Mouse (Mus musculus) heart, embryonic 11.5 days (tissue): Measurements from ENCODE around the gene Acp7. TPM values are rescaled to one million over a fixed set of nuclear protein-coding genes. Genes with fewer than 3 reads are reported as not detected.

Experiments
- ATAC-seq: fragments of 200-750 bp; cut with Nextera tagmentation; replicated peaks from 2 replicates; pipeline ENCODE4 v1.8.0; 2017; ENCODE audit warnings: moderate library complexity; ENCODE audit not compliant: insufficient number of reproducible peaks, low FRiP score, low TSS enrichment
- H3K27ac ChIP-seq: fragments of 300-500 bp; sonication (generic); 2 replicates; pipeline ENCODE4 v1.5.1; 2014; ENCODE audit warnings: mild to moderate bottlenecking, low read depth, low read length
- H3K27me3 ChIP-seq: fragments of 300-500 bp; sonication (generic); 2 replicates; pipeline ENCODE4 v1.6.1; 2014; ENCODE audit warnings: mild to moderate bottlenecking, low read length, mixed read lengths; ENCODE audit not compliant: control insufficient read depth, insufficient read depth
- H3K36me3 ChIP-seq: fragments of 300-500 bp; sonication (generic); 2 replicates; pipeline ENCODE4 v1.6.1; 2014; ENCODE audit warnings: mild to moderate bottlenecking, low read length, moderate library complexity, mixed read lengths; ENCODE audit not compliant: control insufficient read depth, insufficient read depth
- H3K4me1 ChIP-seq: fragments of 300-500 bp; sonication (generic); 2 replicates; pipeline ENCODE4 v1.6.1; 2014; ENCODE audit warnings: low read length; ENCODE audit not compliant: control insufficient read depth, insufficient read depth
- H3K4me2 ChIP-seq: fragments of 300-500 bp; sonication (generic); 2 replicates; pipeline ENCODE4 v1.6.1; 2014; ENCODE audit warnings: mild to moderate bottlenecking, moderate library complexity
- H3K4me3 ChIP-seq: fragments of 300-500 bp; sonication (generic); 2 replicates; pipeline ENCODE4 v1.5.1; 2014; ENCODE audit warnings: low read depth, low read length
- H3K9ac ChIP-seq: fragments of 300-500 bp; sonication (generic); 2 replicates; pipeline ENCODE4 v1.6.1; 2014; ENCODE audit warnings: mild to moderate bottlenecking, low read depth, low read length, moderate library complexity
- H3K9me3 ChIP-seq: fragments of 300-500 bp; sonication (generic); replicated peaks from 2 replicates; pipeline ENCODE4 v1.6.1; 2016; ENCODE audit warnings: low read length; ENCODE audit not compliant: control insufficient read depth
- WGBS: fragments of 180-500 bp; shearing (Covaris S2); extraction: QIAGEN DNeasy Blood & Tissue Kit; methylation state at CpG from one replicate; pipeline ENCODE4 v1.1.7; 2014; ENCODE audit not compliant: insufficient replicate concordance; 5-methylcytosine and 5-hydroxymethylcytosine counted together
- polyA plus RNA-seq: library from polyadenylated mRNA; unstranded; fragments of >200 nt; fragmentation: Nextera tagmentation; extraction: Ambion mirVana; gene quantifications from 2 replicates; pipeline ENCODE4 v1.2.1, GENCODE M21; 2014

Acp7 gene
- polyA plus RNA-seq, 1 experiment from 2014 or later: not detected

DNA sequence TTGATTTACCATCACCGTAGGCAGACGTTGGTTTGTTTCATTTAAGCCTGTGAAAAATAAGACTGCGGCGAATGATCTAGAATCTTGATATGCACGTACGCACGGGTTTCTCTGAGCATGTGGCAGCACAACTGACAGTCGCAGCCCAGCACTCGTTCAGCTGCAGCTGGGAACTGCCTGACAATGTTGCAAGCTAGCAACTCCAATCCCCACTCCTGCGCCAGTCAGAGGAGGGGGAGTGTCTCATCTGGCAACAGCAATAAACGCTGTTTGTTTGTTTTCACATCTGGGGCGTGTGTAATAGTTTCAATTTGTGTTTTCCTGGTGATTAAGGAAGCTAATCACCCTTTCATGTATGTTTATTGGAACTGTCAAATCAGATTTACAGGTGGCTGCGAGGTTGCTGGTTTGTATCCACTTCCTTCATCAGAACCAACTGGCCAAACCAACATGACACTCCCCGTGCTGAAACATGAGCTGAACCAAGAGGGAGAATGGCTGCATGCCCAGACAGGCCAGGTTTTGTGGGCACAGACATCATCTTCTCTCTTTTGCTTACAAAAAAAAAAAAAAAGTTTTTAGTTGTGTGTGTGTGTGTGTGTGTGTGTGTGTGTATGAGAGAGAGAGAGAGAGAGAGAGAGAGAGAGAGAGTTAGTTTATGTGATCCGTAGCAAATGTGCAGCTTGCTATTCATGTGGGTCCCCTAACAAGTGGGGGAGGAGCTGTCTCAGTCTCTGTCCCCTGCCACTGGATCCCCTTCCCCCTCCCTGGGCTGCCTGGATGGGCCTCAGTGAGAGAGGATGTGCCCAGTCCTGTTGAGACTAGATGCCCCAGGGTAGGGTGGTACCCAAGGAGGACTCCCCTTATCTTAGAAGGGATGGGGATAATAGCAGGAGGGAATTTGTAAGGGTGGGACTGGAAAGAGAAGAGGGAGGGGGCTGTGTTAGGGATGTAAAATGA, 34.8 kb upstream of the Acp7 start:
- 24% methylated on average over 15 of the region's 15 CpGs for WGBS
- no peak for ATAC-seq
- no peak overlapping the region for H3K9ac ChIP-seq
- no peaks in the 10 kb centered on the region for H3K36me3 ChIP-seq
- H3K4me3 ChIP-seq: no peak overlapping the region
- peak overlapping the region; percentile 29 for H3K4me2 ChIP-seq
- no peak overlapping the region for H3K27ac ChIP-seq
- H3K4me1 ChIP-seq: no peaks in the 10 kb centered on the region
- H3K27me3 ChIP-seq: no peaks in the 10 kb centered on the region
- H3K9me3 ChIP-seq: 0 out of 2 replicates have a peak, but pooled peaks cover 2% of the 10 kb centered on the region

DNA sequence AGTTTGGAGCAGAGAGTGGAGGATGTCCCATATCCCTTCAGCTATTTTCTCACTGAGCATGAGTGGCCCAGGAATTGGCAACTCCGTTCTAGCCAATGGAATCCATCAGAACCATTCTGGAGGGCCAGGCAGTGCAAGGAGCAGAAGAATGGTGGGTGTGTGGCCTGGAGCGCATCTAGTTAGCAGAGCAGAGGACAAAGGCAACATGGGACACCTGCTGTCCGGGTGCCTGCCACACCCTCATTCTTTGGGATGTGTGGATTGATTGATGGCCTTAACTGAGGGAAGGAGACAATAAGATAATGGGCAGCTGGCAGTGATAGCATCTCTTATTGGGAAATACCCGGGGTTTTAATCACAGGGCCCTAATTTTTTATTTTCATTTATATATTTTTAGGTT, 25.3 kb upstream of the Acp7 start:
- Histone ChIP-seq H3K27me3 (no peaks in the 10 kb centered on the region), H3K4me3 (no peak overlapping the region), H3K27ac (no peak overlapping the region), H3K9ac (no peak overlapping the region), H3K36me3 (no peaks in the 10 kb centered on the region), H3K4me1 (no peaks in the 10 kb centered on the region), H3K4me2 (no peak overlapping the region), H3K9me3 (0 out of 2 replicates have a peak, but pooled peaks cover under 1% of the 10 kb centered on the region)
- ATAC-seq: no peak
- WGBS: 60% methylated on average over 4 of the region's 4 CpGs

DNA sequence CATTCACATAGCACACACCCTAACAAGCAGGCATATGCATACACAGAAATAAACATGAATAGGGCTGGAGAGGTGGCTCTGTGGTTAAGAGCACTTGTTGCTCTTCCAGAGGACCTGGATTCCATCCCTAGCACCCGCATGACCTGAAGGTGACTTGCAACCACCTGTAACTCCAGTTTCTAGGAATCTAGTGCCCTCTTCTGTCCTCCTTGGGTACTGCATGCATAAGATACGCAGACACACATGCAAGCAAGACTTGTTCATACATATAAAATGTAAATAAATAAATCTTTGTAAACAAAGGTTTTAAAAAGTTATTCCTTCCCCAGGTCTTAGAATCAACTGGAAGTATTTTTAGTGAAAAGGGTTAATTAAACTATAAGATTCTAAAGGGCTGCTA, 20.0 kb upstream of the Acp7 start:
- Histone ChIP-seq H3K9ac (no peak overlapping the region), H3K4me3 (no peak overlapping the region), H3K9me3 (no peaks in the 10 kb centered on the region), H3K27me3 (no peaks in the 10 kb centered on the region), H3K27ac (no peak overlapping the region), H3K36me3 (no peaks in the 10 kb centered on the region), H3K4me1 (no peaks in the 10 kb centered on the region), H3K4me2 (no peak overlapping the region)
- 82% methylated on average over 2 of the region's 2 CpGs for whole genome bisulfite sequencing
- no peak for ATAC-seq

DNA sequence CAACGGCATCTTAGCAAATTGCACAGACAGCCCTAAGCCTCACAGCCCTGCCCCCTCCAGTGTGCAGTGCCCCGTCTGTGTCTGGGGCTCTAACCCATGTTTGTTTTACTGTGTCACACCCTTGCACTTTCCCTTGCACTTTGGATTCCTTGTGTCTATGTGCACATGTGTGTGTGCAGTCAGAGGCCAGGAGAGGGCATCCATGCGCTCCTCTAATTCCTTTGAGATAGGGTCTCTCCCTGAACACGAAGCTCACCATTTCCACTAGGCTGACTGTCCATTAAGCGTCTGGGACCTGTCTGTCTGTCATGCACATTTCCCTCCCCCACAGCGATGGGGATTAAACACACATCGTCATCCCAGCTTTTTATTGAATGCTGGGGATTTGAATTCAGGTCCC, 15.9 kb upstream of the Acp7 start:
- Histone ChIP-seq H3K4me2 (no peak overlapping the region), H3K9me3 (no peaks in the 10 kb centered on the region), H3K4me1 (no peaks in the 10 kb centered on the region), H3K36me3 (no peaks in the 10 kb centered on the region), H3K27me3 (no peaks in the 10 kb centered on the region), H3K4me3 (no peak overlapping the region), H3K27ac (no peak overlapping the region), H3K9ac (no peak overlapping the region)
- WGBS: 54% methylated on average over 7 of the region's 7 CpGs
- ATAC-seq: no peak

DNA sequence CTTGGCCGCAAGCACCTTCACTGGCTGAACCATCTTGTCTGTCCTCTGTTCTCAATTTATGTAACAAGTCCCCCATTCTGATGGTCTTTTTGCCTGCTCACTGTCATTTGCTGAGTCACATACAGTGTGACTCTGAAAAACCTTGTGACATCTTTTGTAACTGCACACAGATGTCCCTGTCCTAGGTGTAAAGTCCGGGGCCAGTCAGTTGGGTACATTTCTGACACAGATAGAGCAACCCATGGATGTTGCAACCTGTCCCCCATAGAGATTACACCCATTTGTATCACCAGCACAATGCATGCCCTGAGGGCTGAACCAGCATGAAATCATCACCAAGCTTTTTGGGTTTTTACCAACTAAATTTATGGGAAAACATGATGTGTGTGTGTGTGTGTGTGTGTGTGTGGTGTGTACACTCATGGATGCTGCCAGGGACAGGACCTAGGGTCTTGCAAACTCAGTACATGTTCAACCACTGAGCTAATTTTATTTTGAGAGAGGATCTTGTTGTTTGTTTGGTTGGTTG, 14.9 kb upstream of the Acp7 start:
- Histone ChIP-seq H3K4me1 (no peaks in the 10 kb centered on the region), H3K4me3 (no peak overlapping the region)
- no peak for ATAC-seq

DNA sequence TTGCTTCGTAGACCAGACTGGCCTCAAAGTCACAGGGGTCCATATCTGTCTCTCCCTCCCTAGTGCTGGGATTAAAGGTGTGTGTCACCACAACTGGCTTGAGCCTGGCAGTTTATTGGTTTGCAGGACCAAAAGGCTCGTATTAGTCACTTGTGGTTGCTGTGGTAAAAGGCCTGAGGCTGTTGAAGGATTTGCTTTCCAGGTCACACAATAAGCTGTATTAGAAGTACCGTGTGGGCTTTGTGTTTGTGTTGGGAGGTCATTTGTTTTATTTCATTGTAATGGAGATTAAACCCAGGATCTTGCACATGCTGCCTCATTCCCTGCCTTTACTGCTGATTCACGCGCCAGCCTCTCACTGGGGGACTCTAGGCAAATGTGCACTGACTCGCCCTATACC, 14.2 kb upstream of the Acp7 start:
- Histone ChIP-seq H3K27me3 (no peaks in the 10 kb centered on the region), H3K9ac (no peak overlapping the region), H3K9me3 (no peaks in the 10 kb centered on the region), H3K4me3 (no peak overlapping the region), H3K4me1 (no peaks in the 10 kb centered on the region), H3K36me3 (no peaks in the 10 kb centered on the region), H3K27ac (no peak overlapping the region), H3K4me2 (no peak overlapping the region)
- WGBS: 75% methylated on average over 6 of the region's 6 CpGs
- ATAC-seq: no peak

More for the DNA sequence above, 14.9 kb upstream of the Acp7 start:
- no peak overlapping the region for H3K27ac ChIP-seq
- H3K36me3 ChIP-seq: no peaks in the 10 kb centered on the region
- 86% methylated on average over 2 of the region's 2 CpGs for WGBS
- H3K27me3 ChIP-seq: no peaks in the 10 kb centered on the region
- no peaks in the 10 kb centered on the region for H3K9me3 ChIP-seq
- no peak overlapping the region for H3K4me2 ChIP-seq
- no peak overlapping the region for H3K9ac ChIP-seq

DNA sequence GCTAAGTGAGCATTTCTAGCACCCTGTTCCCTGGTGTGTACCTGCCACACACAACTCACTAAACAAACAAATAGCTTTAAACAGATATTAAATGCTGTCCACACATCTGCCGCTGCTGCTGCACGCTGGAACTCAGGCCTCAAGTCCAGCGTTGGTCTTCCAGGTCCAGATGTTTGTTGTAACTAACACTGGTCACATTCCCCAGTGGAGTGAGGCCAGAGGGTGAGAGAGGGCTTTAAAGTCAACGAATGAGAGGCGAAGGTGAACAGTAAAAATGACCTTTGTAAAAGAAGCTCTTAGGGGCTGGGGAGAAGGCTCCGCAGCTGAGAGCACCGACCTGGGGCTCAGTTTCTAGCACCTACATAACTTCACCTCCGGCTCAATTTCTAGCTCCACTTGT, 10.4 kb upstream of the Acp7 start:
- 69% methylated on average over 8 of the region's 8 CpGs for WGBS
- H3K9me3 ChIP-seq: no peaks in the 10 kb centered on the region
- H3K9ac ChIP-seq: no peak overlapping the region
- no peak for ATAC-seq
- no peak overlapping the region for H3K27ac ChIP-seq
- no peaks in the 10 kb centered on the region for H3K36me3 ChIP-seq
- no peak overlapping the region for H3K4me2 ChIP-seq
- H3K4me1 ChIP-seq: no peaks in the 10 kb centered on the region
- H3K27me3 ChIP-seq: no peaks in the 10 kb centered on the region
- no peak overlapping the region for H3K4me3 ChIP-seq

DNA sequence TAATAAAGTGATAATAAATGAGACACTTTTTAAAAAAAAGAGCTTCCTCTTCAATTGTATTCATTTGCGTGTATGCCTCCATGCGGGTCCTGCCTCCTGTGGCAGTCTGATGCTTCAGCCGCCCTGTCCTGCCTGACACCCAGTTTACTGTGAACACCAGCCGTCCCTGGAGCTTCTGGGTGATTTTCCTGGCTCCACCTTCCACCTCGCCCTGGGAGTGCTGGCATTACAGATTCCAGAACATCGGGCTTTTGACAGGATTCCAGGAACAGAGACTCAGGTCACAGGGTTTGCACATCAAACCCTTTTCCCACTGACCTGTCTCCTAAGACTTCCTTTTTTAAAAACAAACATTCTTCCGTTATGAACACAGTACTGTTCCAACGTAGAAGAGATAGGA, 6.4 kb upstream of the Acp7 start:
- no peak overlapping the region for H3K27ac ChIP-seq
- 7% methylated on average over 8 of the region's 8 CpGs for WGBS
- H3K27me3 ChIP-seq: no peaks in the 10 kb centered on the region
- H3K4me3 ChIP-seq: no peak overlapping the region
- H3K4me1 ChIP-seq: no peaks in the 10 kb centered on the region
- H3K9ac ChIP-seq: no peak overlapping the region
- H3K36me3 ChIP-seq: no peaks in the 10 kb centered on the region
- no peaks in the 10 kb centered on the region for H3K9me3 ChIP-seq
- H3K4me2 ChIP-seq: no peak overlapping the region
- ATAC-seq: no peak
